Mouse (Mus musculus): ENCODE data around the gene Arhgap8. TPM values are rescaled to one million over a fixed set of nuclear protein-coding genes. Genes with fewer than 3 reads are reported as not detected.
A peak's percentile ranks its signal among the peaks of the same experiment; 100 is the strongest.

Gene Arhgap8
- polyA plus RNA-seq, 1 experiment from 2014 or later, result 3.1 TPM

DNA sequence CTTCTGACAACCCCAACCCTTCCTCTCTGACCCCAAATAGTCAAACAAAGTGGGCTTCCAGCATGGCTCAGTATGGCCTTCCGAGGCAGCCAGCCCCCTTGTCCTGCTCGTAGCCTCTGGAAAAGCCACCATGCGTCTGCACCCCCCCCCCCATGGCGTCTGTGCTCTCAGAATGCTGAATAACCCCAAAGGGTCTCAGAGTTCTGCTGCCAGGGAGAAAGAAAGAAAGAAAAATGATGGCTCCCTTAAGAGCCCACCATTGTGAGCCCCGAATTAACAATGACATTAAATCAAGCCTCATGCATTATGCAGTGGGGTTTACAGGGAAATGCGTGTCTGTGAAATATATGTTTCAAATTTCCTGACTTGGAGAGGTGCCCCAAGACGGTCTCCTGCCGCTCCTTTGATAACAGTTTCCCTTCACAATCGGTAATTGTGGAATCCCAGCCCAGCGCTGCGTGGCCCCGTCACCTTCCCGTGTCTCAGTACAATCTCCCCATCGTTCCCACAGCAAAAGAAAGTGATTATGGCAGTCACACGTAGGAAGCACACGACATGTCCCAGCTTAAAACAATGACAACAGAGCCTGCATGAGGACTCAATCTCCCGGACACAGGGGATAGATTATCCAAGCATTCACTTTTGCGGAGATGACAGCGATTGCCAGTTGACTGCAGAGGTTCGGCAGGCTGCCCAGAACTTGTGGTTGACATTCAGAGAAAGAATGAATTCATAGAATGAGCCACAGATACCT lies 55.7 kb downstream of the Arhgap8 start:
- Histone ChIP-seq H3K27ac (replicated peaks; ENCODE audit: low read depth, low read length) (peak overlapping the region; percentile 16; the same call in 1 of the 2 replicates), H3K9ac (ENCODE audit: low read depth, low read length) (no peak overlapping the region), H3K4me3 (ENCODE audit: low read depth, low read length) (peak overlapping the region; percentile 14; the same call in 1 of the 2 replicates), H3K4me1 (ENCODE audit: control insufficient read depth, insufficient read depth, low read length) (peaks cover 24% of the 10 kb centered on the region; the same call in 1 of the 2 replicates), H3K27me3 (replicated peaks; ENCODE audit: control insufficient read depth, insufficient read depth, low read length) (no peaks in the 10 kb centered on the region), H3K36me3 (ENCODE audit: control insufficient read depth, insufficient read depth, low read length) (no peaks in the 10 kb centered on the region), H3K4me2 (ENCODE audit: low read depth, low read length) (peak overlapping the region; percentile 42), H3K9me3 (ENCODE audit: control insufficient read depth, low read length) (no peaks in the 10 kb centered on the region)
- ATAC-seq (ENCODE audit: low read depth) (peak; percentile 46), DNase-seq (ENCODE audit: low spot score) (peak; percentile 88)
- 29% methylated on average over 20 of the region's 20 CpGs for WGBS

GRCm38 (mm10) chr15:84778587-84778986 lies 58.7 kb downstream of the Arhgap8 start:
- Histone ChIP-seq H3K4me2 (ENCODE audit: low read depth, low read length) (no peak overlapping the region), H3K27me3 (replicated peaks; ENCODE audit: control insufficient read depth, insufficient read depth, low read length) (no peaks in the 10 kb centered on the region), H3K27ac (replicated peaks; ENCODE audit: low read depth, low read length) (no peak overlapping the region), H3K4me3 (ENCODE audit: low read depth, low read length) (no peak overlapping the region), H3K9me3 (ENCODE audit: control insufficient read depth, low read length) (no peaks in the 10 kb centered on the region), H3K36me3 (ENCODE audit: control insufficient read depth, insufficient read depth, low read length) (no peaks in the 10 kb centered on the region), H3K4me1 (ENCODE audit: control insufficient read depth, insufficient read depth, low read length) (peaks cover 13% of the 10 kb centered on the region; the same call in 1 of the 2 replicates), H3K9ac (ENCODE audit: low read depth, low read length) (no peak overlapping the region)
- 42% methylated on average over 5 of the region's 5 CpGs for WGBS
- ATAC-seq (ENCODE audit: low read depth) (no peak), DNase-seq (ENCODE audit: low spot score) (peak; percentile 51)

DNA sequence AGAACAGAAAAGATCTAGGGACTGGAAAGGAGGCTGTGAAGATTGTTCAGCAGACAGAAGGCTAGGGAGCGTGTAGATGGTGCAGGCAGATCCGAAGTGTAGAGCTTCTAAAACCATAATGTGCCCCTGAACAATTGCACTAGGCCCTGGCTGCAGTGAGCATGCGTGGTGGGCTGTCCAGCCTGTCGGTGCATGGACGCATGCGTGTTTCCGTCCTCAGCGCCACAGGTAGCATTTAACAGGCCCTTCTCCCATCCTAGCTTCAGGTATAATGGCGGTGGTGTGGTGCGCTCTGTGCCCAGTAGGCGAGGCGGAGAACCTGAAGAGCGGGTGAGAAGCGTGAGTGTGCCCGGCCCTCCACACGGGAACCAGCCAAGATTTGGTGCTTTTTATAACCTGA lies 65.0 kb downstream of the Arhgap8 start:
- WGBS, result 95% methylated on average over 16 of the region's 16 CpGs

GRCm38 (mm10) chr15:84787161-84787560 lies 67.3 kb downstream of the Arhgap8 start:
- Histone ChIP-seq H3K36me3 (ENCODE audit: control insufficient read depth, insufficient read depth, low read length) (no peaks in the 10 kb centered on the region), H3K4me1 (ENCODE audit: control insufficient read depth, insufficient read depth, low read length) (no peaks in the 10 kb centered on the region), H3K27ac (replicated peaks; ENCODE audit: low read depth, low read length) (no peak overlapping the region), H3K9me3 (ENCODE audit: control insufficient read depth, low read length) (no peaks in the 10 kb centered on the region), H3K4me3 (ENCODE audit: low read depth, low read length) (no peak overlapping the region), H3K4me2 (ENCODE audit: low read depth, low read length) (no peak overlapping the region), H3K9ac (ENCODE audit: low read depth, low read length) (no peak overlapping the region), H3K27me3 (replicated peaks; ENCODE audit: control insufficient read depth, insufficient read depth, low read length) (no peaks in the 10 kb centered on the region)
- DNase-seq (ENCODE audit: low spot score) (no peak), ATAC-seq (ENCODE audit: low read depth) (no peak)
- WGBS, result 89% methylated on average over 10 of the region's 10 CpGs

More for the DNA sequence above, 65.0 kb downstream of the Arhgap8 start:
- ATAC-seq (ENCODE audit: low read depth) (no peak), DNase-seq (ENCODE audit: low spot score) (no peak)
- Histone ChIP-seq H3K27me3 (replicated peaks; ENCODE audit: control insufficient read depth, insufficient read depth, low read length) (no peaks in the 10 kb centered on the region), H3K4me3 (ENCODE audit: low read depth, low read length) (no peak overlapping the region), H3K9me3 (ENCODE audit: control insufficient read depth, low read length) (no peaks in the 10 kb centered on the region), H3K27ac (replicated peaks; ENCODE audit: low read depth, low read length) (no peak overlapping the region), H3K4me2 (ENCODE audit: low read depth, low read length) (no peak overlapping the region), H3K9ac (ENCODE audit: low read depth, low read length) (no peak overlapping the region), H3K4me1 (ENCODE audit: control insufficient read depth, insufficient read depth, low read length) (no peaks in the 10 kb centered on the region; the same call in 1 of the 2 replicates), H3K36me3 (ENCODE audit: control insufficient read depth, insufficient read depth, low read length) (no peaks in the 10 kb centered on the region)

GRCm38 (mm10) chr15:84793649-84794048 lies 73.8 kb downstream of the Arhgap8 start:
- H3K4me3 ChIP-seq (ENCODE audit: low read depth, low read length), result no peak overlapping the region
- H3K4me2 ChIP-seq (ENCODE audit: low read depth, low read length), result no peak overlapping the region
- H3K27ac ChIP-seq (replicated peaks; ENCODE audit: low read depth, low read length), result no peak overlapping the region
- no peaks in the 10 kb centered on the region for H3K9me3 ChIP-seq (ENCODE audit: control insufficient read depth, low read length)
- H3K4me1 ChIP-seq (ENCODE audit: control insufficient read depth, insufficient read depth, low read length), result no peaks in the 10 kb centered on the region
- no peak overlapping the region for H3K9ac ChIP-seq (ENCODE audit: low read depth, low read length)
- no peak for ATAC-seq (ENCODE audit: low read depth)
- 66% methylated on average over 5 of the region's 5 CpGs for WGBS
- H3K36me3 ChIP-seq (ENCODE audit: control insufficient read depth, insufficient read depth, low read length), result peaks cover 14% of the 10 kb centered on the region
- H3K27me3 ChIP-seq (replicated peaks; ENCODE audit: control insufficient read depth, insufficient read depth, low read length), result no peaks in the 10 kb centered on the region
- DNase-seq (ENCODE audit: low spot score), result no peak

GRCm38 (mm10) chr15:84800132-84800531 lies 80.3 kb downstream of the Arhgap8 start:
- H3K9me3 ChIP-seq (ENCODE audit: control insufficient read depth, low read length), result no peaks in the 10 kb centered on the region

DNA sequence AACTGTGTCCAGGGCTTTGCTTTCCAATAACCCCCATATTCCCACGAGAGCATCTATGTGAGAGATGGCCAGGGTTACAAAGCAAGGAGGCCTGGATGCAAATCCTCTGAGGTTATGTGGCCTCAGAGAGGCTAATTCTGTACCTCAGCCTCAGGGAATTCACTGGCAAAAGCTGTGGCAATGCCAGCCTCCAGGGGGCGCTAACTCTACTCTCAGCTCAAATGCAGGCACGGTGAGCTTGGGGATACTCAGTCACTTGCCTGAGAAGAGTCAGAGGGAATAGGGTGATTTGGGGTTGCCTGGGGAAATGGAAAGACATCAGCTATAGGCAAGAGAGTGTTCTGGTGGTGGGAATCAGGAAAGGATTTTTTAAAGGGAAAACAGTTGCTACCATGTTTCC lies 83.8 kb downstream of the Arhgap8 start:
- Histone ChIP-seq H3K9me3 (ENCODE audit: control insufficient read depth, low read length) (no peaks in the 10 kb centered on the region), H3K4me1 (ENCODE audit: control insufficient read depth, insufficient read depth, low read length) (no peaks in the 10 kb centered on the region), H3K36me3 (ENCODE audit: control insufficient read depth, insufficient read depth, low read length) (peaks cover 13% of the 10 kb centered on the region), H3K4me2 (ENCODE audit: low read depth, low read length) (no peak overlapping the region), H3K4me3 (ENCODE audit: low read depth, low read length) (no peak overlapping the region), H3K27me3 (replicated peaks; ENCODE audit: control insufficient read depth, insufficient read depth, low read length) (no peaks in the 10 kb centered on the region), H3K9ac (ENCODE audit: low read depth, low read length) (no peak overlapping the region), H3K27ac (replicated peaks; ENCODE audit: low read depth, low read length) (no peak overlapping the region)
- ATAC-seq (ENCODE audit: low read depth) (no peak), DNase-seq (ENCODE audit: low spot score) (peak; percentile 12)
- 51% methylated on average over 3 of the region's 3 CpGs for WGBS

More at GRCm38 (mm10) chr15:84800132-84800531, 80.3 kb downstream of the Arhgap8 start:
- WGBS, result 91% methylated on average over 5 of the region's 5 CpGs
- Histone ChIP-seq H3K27ac (replicated peaks; ENCODE audit: low read depth, low read length) (no peak overlapping the region), H3K4me2 (ENCODE audit: low read depth, low read length) (no peak overlapping the region), H3K4me3 (ENCODE audit: low read depth, low read length) (no peak overlapping the region), H3K27me3 (replicated peaks; ENCODE audit: control insufficient read depth, insufficient read depth, low read length) (no peaks in the 10 kb centered on the region), H3K9ac (ENCODE audit: low read depth, low read length) (no peak overlapping the region), H3K36me3 (ENCODE audit: control insufficient read depth, insufficient read depth, low read length) (peaks cover 27% of the 10 kb centered on the region), H3K4me1 (ENCODE audit: control insufficient read depth, insufficient read depth, low read length) (no peaks in the 10 kb centered on the region)
- ATAC-seq (ENCODE audit: low read depth) (no peak), DNase-seq (ENCODE audit: low spot score) (no peak)

- no peaks in the 10 kb centered on the region for H3K27me3 ChIP-seq (replicated peaks; ENCODE audit: control insufficient read depth, insufficient read depth, low read length)
- peaks cover 4% of the 10 kb centered on the region; the same call in 1 of the 2 replicates for H3K36me3 ChIP-seq (ENCODE audit: control insufficient read depth, insufficient read depth, low read length)
- 78% methylated on average over 21 of the region's 21 CpGs for WGBS
- no peaks in the 10 kb centered on the region for H3K9me3 ChIP-seq (ENCODE audit: control insufficient read depth, low read length)
- DNase-seq (ENCODE audit: low spot score), result no peak
- ATAC-seq (ENCODE audit: low read depth), result no peak
- no peak overlapping the region for H3K4me2 ChIP-seq (ENCODE audit: low read depth, low read length)
- no peaks in the 10 kb centered on the region for H3K4me1 ChIP-seq (ENCODE audit: control insufficient read depth, insufficient read depth, low read length)
- no peak overlapping the region for H3K9ac ChIP-seq (ENCODE audit: low read depth, low read length)
- no peak overlapping the region for H3K4me3 ChIP-seq (ENCODE audit: low read depth, low read length)
- H3K27ac ChIP-seq (replicated peaks; ENCODE audit: low read depth, low read length), result no peak overlapping the region
Measured at GRCm38 (mm10) chr15:84809275-84809952, 89.6 kb downstream of the Arhgap8 start.
